ENCODE assay signal across 9 mouse cellular contexts in genomic region chr3:97051264-97051744, GRCm38 (mm10).
DNase-seq lines count a peak whose midpoint lies in the region; ATAC-seq and TF ChIP-seq lines count a peak whose summit lies in the region.
"Had no signal": no experiment of that assay in that cellular context is flagged by ENCODE, and none has a peak within 500 bp of the region (broad histone marks: within the 10 kb centered on the region; RNA-seq: fewer than 3 reads in every experiment).

No protein-coding gene starts in this region.

- H3K27ac ChIP-seq in kidney, embryonic 15.5 days: no peak overlapping the region
- H3K27ac ChIP-seq in embryonic facial prominence, embryonic 11.5 days (replicated peaks; ENCODE audit: low read depth, low read length): no peak overlapping the region
- H3K27ac ChIP-seq in lung, postnatal 0 days (ENCODE audit: low read length): peak overlapping the region; percentile 9; the same call in 1 of the 2 replicates
- H3K27ac ChIP-seq in midbrain, postnatal 0 days (ENCODE audit: low read depth, low read length): no peak overlapping the region
- H3K27ac ChIP-seq: left cerebral cortex, adult 2 months had no signal

- TF ChIP-seq CTCF in lung, postnatal 0 days (IDR thresholded peaks at IDR 0.05): no peak
- TF ChIP-seq CTCF in midbrain, postnatal 0 days (IDR thresholded peaks at IDR 0.05): no peak

- TF ChIP-seq EP300 in lung, postnatal 0 days (IDR thresholded peaks at IDR 0.05): no peak

- ATAC-seq in kidney, embryonic 15.5 days (replicated peaks; ENCODE audit: low FRiP score): peak; percentile 86
- ATAC-seq in embryonic facial prominence, embryonic 11.5 days (replicated peaks; ENCODE audit: insufficient number of reproducible peaks, low FRiP score, low TSS enrichment, low read depth): no peak
- peak; percentile 71 for ATAC-seq in lung, postnatal 0 days
- no peak for ATAC-seq in midbrain, postnatal 0 days (ENCODE audit: low FRiP score)

- peak overlapping the region; percentile 41 for H3K4me2 ChIP-seq in kidney, embryonic 15.5 days
- H3K4me2 ChIP-seq in embryonic facial prominence, embryonic 11.5 days (ENCODE audit: low read depth, low read length): no peak overlapping the region; the same call in 1 of the 2 replicates
- no peak overlapping the region for H3K4me2 ChIP-seq in lung, postnatal 0 days (replicated peaks; ENCODE audit: low read depth, low read length)
- no peak overlapping the region for H3K4me2 ChIP-seq in midbrain, postnatal 0 days (ENCODE audit: low read depth, low read length, poor library complexity, severe bottlenecking)

- H3K36me3 ChIP-seq in kidney, embryonic 15.5 days: no peaks in the 10 kb centered on the region
- no peaks in the 10 kb centered on the region for H3K36me3 ChIP-seq in embryonic facial prominence, embryonic 11.5 days (replicated peaks; ENCODE audit: control insufficient read depth, insufficient read depth, low read depth, low read length)
- no peaks in the 10 kb centered on the region for H3K36me3 ChIP-seq in lung, postnatal 0 days (ENCODE audit: insufficient read depth, low read length)
- no peaks in the 10 kb centered on the region for H3K36me3 ChIP-seq in midbrain, postnatal 0 days (ENCODE audit: insufficient read depth, low read length)

- H3K9ac ChIP-seq in kidney, embryonic 15.5 days: no peak overlapping the region
- H3K9ac ChIP-seq in embryonic facial prominence, embryonic 11.5 days (replicated peaks; ENCODE audit: low read length): no peak overlapping the region
- H3K9ac ChIP-seq in lung, postnatal 0 days (replicated peaks; ENCODE audit: low read depth): no peak overlapping the region
- H3K9ac ChIP-seq in midbrain, postnatal 0 days (replicated peaks; ENCODE audit: low read length, poor library complexity, severe bottlenecking): no peak overlapping the region

- H3K4me1 ChIP-seq in kidney, embryonic 15.5 days: peaks cover 17% of the 10 kb centered on the region
- no peaks in the 10 kb centered on the region for H3K4me1 ChIP-seq in embryonic facial prominence, embryonic 11.5 days (ENCODE audit: control insufficient read depth, insufficient read depth, low read length)
- no peaks in the 10 kb centered on the region for H3K4me1 ChIP-seq in lung, postnatal 0 days (ENCODE audit: insufficient read depth, low read depth, low read length)
- H3K4me1 ChIP-seq in midbrain, postnatal 0 days (ENCODE audit: insufficient read depth, low read length): no peaks in the 10 kb centered on the region

- no peaks in the 10 kb centered on the region for H3K9me3 ChIP-seq in kidney, embryonic 15.5 days (replicated peaks)
- no peaks in the 10 kb centered on the region for H3K9me3 ChIP-seq in embryonic facial prominence, embryonic 11.5 days (replicated peaks; ENCODE audit: control insufficient read depth, low read length)
- no peaks in the 10 kb centered on the region for H3K9me3 ChIP-seq in lung, postnatal 0 days (ENCODE audit: low read length)
- no peaks in the 10 kb centered on the region for H3K9me3 ChIP-seq in midbrain, postnatal 0 days (ENCODE audit: low read length)

- H3K4me3 ChIP-seq in kidney, embryonic 15.5 days (replicated peaks): no peak overlapping the region
- H3K4me3 ChIP-seq in embryonic facial prominence, embryonic 11.5 days (ENCODE audit: low read depth, low read length): no peak overlapping the region
- no peak overlapping the region for H3K4me3 ChIP-seq in lung, postnatal 0 days (ENCODE audit: low read depth, low read length)
- no peak overlapping the region for H3K4me3 ChIP-seq in midbrain, postnatal 0 days (ENCODE audit: low read depth, low read length)
- H3K4me3 ChIP-seq: left cerebral cortex, adult 2 months had no signal

- DNase-seq in kidney, adult 8-10 months: no peak
- DNase-seq in adrenal gland, postnatal 25 days: peak; percentile 5
- peak; percentile 12 for DNase-seq in embryonic facial prominence, embryonic 11.5 days (ENCODE audit: low spot score)
- peak; percentile 77 for DNase-seq in lung, postnatal 0 days (ENCODE audit: low spot score)
- no peak for DNase-seq in layer of hippocampus, postnatal 25 days (ENCODE audit: extremely low spot score in 1 of 2, low spot score in 1 of 2)
- no peak for DNase-seq in midbrain, postnatal 0 days (ENCODE audit: low spot score)
- no peak for DNase-seq in spleen, adult 18-20 months

- WGBS in kidney, embryonic 15.5 days: 16% methylated on average over 13 of the region's 13 CpGs
- WGBS in embryonic facial prominence, embryonic 11.5 days: 46% methylated on average over 13 of the region's 13 CpGs
- WGBS in lung, postnatal 0 days: 25% methylated on average over 13 of the region's 13 CpGs
- 54% methylated on average over 13 of the region's 13 CpGs for WGBS in midbrain, postnatal 0 days

- no peaks in the 10 kb centered on the region for H3K27me3 ChIP-seq in kidney, embryonic 15.5 days
- no peaks in the 10 kb centered on the region for H3K27me3 ChIP-seq in embryonic facial prominence, embryonic 11.5 days (ENCODE audit: control insufficient read depth, insufficient read depth, low read length)
- no peaks in the 10 kb centered on the region for H3K27me3 ChIP-seq in lung, postnatal 0 days (replicated peaks; ENCODE audit: insufficient read depth, low read length)
- no peaks in the 10 kb centered on the region for H3K27me3 ChIP-seq in midbrain, postnatal 0 days (ENCODE audit: insufficient read depth, low read length)

Comparison
In these comparisons a context has a peak if more than half of its experiments do, and no peak if none do; other contexts are left out.
1. ATAC-seq: peak in kidney, embryonic 15.5 days (single experiment) and lung, postnatal 0 days (single experiment); none in embryonic facial prominence, embryonic 11.5 days (single experiment) and midbrain, postnatal 0 days (single experiment).
2. DNase-seq: peak in adrenal gland, postnatal 25 days (single experiment), embryonic facial prominence, embryonic 11.5 days (single experiment) and lung, postnatal 0 days (single experiment); none in kidney, adult 8-10 months (0 of 2), layer of hippocampus, postnatal 25 days (0 of 2), midbrain, postnatal 0 days (single experiment) and spleen, adult 18-20 months (0 of 2).